Mouse (Mus musculus) spleen, adult 2 months (tissue): ENCODE data around the gene Rfk. TPM values are rescaled to one million over a fixed set of nuclear protein-coding genes. Genes with fewer than 3 reads are reported as not detected.

ENCODE experiments used
- DNase-seq, 2 experiments: peaks; one replicate each; pipeline versions ENCODE4 v3.0.0 to v3.0.0-alpha.2; 2012 to 2021; ENCODE audit warnings: low spot score in 2 of 2, low read depth in 1 of 2
- H3K27ac ChIP-seq: fragments of 200-500 bp; 2 replicates; pipeline ENCODE4 v1.5.1; 2012; ENCODE audit warnings: low read length, inconsistent platforms; ENCODE audit not compliant: insufficient read depth
- H3K27me3 ChIP-seq: fragments of 200-500 bp; 2 replicates; pipeline ENCODE4 v1.6.1; 2012; ENCODE audit warnings: mild to moderate bottlenecking, moderate library complexity, low read length, inconsistent platforms; ENCODE audit not compliant: control insufficient read depth, insufficient read depth
- H3K36me3 ChIP-seq: fragments of 200-500 bp; 2 replicates; pipeline ENCODE4 v1.6.1; 2012; ENCODE audit warnings: mild to moderate bottlenecking, low read length, inconsistent platforms; ENCODE audit not compliant: control insufficient read depth, insufficient read depth
- H3K4me1 ChIP-seq: fragments of 200-500 bp; 2 replicates; pipeline ENCODE4 v1.6.1; 2011; ENCODE audit warnings: inconsistent platforms; ENCODE audit not compliant: control insufficient read depth, insufficient read depth, insufficient read length
- H3K4me3 ChIP-seq: fragments of 200-500 bp; 2 replicates; pipeline ENCODE4 v1.5.1; 2011; ENCODE audit warnings: mild to moderate bottlenecking, inconsistent platforms; ENCODE audit not compliant: insufficient read depth, insufficient read length; ENCODE audit errors: extremely low read depth
- CTCF ChIP-seq: fragments of 200-500 bp; IDR thresholded peaks from 2 replicates; pipeline ENCODE4 v1.5.1; 2011; ENCODE audit warnings: mild to moderate bottlenecking, inconsistent platforms; ENCODE audit not compliant: insufficient read depth, insufficient read length, insufficient replicate concordance; ENCODE audit errors: extremely low read depth
- POLR2A ChIP-seq: fragments of 200-500 bp; IDR thresholded peaks from 2 replicates; pipeline ENCODE4 v1.6.1; 2011; ENCODE audit warnings: low read depth, low read length, inconsistent platforms
- WGBS: fragments of 180-500 bp; shearing (Covaris S2); methylation state at CpG from one replicate; pipeline ENCODE4 v1.1.7; 2018; 5-methylcytosine and 5-hydroxymethylcytosine counted together
- polyA plus RNA-seq: library from polyadenylated mRNA; depleted of rRNA; stranded (reverse); fragments of >200 nt; gene quantifications from 2 replicates; pipeline ENCODE4 v1.2.3, GENCODE M21; 2012

Rfk gene
- polyA plus RNA-seq, 1 experiment, result 32.4 TPM

DNA sequence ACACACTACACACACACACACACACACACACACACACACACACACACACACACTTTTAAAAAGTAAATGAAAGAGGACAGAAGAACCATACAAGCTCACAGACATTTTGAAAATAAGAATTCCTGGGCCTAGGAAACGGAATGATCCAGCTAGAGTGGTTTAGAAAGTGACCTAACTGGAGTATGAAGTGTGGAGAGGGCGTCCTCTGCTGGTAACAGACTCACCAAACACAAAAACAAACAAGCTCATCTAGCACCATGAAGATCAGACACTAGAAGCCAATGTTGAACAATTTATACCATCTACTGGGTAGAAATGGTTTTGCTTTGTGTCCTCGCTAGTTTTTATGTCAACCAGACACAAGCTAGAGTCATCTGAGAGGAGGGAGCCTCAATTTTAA is 29.1 kb upstream of the Rfk start:
- no peaks in the 10 kb centered on the region for H3K36me3 ChIP-seq
- no peak overlapping the region for H3K4me3 ChIP-seq
- H3K27me3 ChIP-seq, result no peaks in the 10 kb centered on the region
- TF ChIP-seq POLR2A (no peak), CTCF (peak; percentile 19; the same call in 1 of the 2 replicates)
- 51% methylated on average over 3 of the region's 3 CpGs for WGBS
- peak in 1 of 2 experiments; percentile 25 for DNase-seq
- no peak overlapping the region for H3K27ac ChIP-seq
- H3K4me1 ChIP-seq, result no peaks in the 10 kb centered on the region

DNA sequence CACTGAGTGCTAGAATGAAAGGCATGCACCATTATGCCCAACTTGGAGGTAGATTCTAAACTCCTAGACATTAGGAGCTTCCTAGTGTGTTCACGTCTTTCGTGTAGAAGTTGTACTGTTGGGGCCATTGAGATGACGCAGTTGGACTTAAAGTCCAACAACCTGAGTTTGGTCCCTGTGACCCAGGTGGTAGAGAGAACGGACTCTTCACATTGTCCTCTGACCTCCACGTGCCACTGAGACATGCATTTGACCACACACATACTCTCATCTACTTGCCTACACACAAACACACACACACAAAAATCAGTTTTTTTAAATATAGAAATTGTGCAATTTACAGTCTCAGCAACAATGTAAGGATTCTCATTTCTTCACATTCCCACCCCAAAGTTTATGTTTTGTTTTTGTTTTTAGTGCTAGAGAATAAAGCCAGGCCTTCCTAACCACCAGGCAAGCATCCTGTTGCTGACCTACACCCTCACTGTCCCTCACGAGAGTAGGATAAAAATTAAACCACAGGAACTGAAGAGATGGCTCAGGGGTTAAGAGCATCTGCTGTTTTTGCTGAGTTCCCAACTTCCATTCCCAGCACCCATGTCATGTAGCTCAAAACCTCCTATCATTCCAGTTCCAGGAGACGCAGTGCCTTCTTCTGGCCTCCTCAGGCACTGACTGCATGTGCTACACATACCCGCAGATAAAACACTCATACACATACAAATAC is 27.3 kb upstream of the Rfk start:
- Histone ChIP-seq H3K4me3 (no peak overlapping the region), H3K4me1 (no peaks in the 10 kb centered on the region), H3K27ac (no peak overlapping the region), H3K36me3 (no peaks in the 10 kb centered on the region), H3K27me3 (no peaks in the 10 kb centered on the region)
- TF ChIP-seq POLR2A (no peak), CTCF (no peak)
- WGBS, result 90% methylated on average over 8 of the region's 8 CpGs
- no peak for DNase-seq

DNA sequence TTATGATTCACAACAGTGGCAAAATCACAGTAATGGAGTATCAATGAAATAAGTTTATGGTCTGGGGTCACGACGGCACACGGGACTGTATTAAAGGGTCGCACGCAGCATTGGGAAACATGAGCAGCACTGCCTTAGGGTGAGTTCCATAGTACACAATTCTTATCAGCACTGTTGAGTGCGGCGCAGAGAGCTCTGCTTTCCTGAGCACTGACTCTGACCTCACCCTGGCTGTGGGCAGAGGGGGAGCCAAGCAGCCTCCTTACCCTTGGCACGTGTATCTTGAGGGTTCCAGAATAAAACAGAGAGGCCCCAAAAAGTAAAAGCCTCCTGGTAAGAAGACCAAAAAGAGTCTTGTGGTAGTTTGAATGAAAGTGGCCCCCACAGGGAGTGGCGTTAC is 25.3 kb upstream of the Rfk start:
- no peaks in the 10 kb centered on the region for H3K4me1 ChIP-seq
- WGBS, result 76% methylated on average over 9 of the region's 9 CpGs
- TF ChIP-seq POLR2A, result no peak
- no peak overlapping the region for H3K4me3 ChIP-seq
- DNase-seq, result no peak
- no peak overlapping the region for H3K27ac ChIP-seq
- no peaks in the 10 kb centered on the region for H3K27me3 ChIP-seq
- no peaks in the 10 kb centered on the region for H3K36me3 ChIP-seq

DNA sequence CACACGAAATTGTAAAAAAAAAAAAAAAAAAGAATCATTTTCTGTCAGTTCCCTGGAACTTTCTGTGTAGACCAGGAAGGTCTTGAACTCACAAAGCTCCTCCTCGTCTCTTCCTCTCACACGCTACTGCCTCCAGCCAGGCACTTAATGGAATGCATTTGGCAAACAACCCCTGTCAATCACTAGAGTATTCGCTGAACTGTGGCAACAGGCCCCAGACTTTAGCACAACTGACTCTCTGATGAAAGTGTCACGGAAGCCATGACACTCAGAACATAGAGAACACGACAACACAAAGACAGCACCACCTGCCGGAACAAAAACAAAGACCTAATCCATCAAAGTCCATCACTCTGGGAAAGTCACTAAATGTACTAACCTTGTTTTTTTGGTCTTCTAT is 24.3 kb upstream of the Rfk start:
- H3K27ac ChIP-seq, result no peak overlapping the region
- no peaks in the 10 kb centered on the region for H3K4me1 ChIP-seq
- H3K27me3 ChIP-seq, result no peaks in the 10 kb centered on the region
- DNase-seq, result no peak
- no peaks in the 10 kb centered on the region for H3K36me3 ChIP-seq
- no peak overlapping the region for H3K4me3 ChIP-seq
- TF ChIP-seq POLR2A (no peak), CTCF (no peak)
- 84% methylated on average over 7 of the region's 7 CpGs for WGBS

DNA sequence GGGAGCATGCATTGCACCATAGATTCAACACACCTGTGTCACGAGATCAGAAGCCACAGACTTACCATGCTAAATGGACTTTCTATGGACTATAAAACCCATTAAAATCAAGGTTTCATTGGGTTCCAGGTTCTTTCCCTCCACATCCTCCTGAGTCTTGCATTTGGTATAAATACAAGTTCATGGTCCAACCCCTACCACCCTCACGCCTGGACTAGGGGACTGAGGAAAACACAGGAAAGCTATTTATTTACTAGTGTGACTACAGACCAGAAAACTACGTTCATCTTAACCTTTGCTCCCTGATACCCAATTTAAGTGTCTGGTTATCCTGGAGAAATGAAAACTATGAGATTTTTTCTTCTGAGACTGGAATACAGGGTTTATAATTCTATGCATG is 21.1 kb upstream of the Rfk start, which contains the start of gene Gcnt1:
Gcnt1 (minus strand) TSS at position 144 of the 400 bp plus-strand sequence.
- no peak within 1 kb of the TSS for H3K4me3 ChIP-seq
- no peaks in the 10 kb centered on the region for H3K36me3 ChIP-seq
- TF ChIP-seq CTCF (no peak), POLR2A (no peak)
- 83% methylated on average over 3 of the region's 3 CpGs for WGBS
- no peaks in the 10 kb centered on the region for H3K4me1 ChIP-seq
- H3K27ac ChIP-seq, result no peak within 1 kb of the TSS
- H3K27me3 ChIP-seq, result no peaks in the 10 kb centered on the region
- no peak for DNase-seq

DNA sequence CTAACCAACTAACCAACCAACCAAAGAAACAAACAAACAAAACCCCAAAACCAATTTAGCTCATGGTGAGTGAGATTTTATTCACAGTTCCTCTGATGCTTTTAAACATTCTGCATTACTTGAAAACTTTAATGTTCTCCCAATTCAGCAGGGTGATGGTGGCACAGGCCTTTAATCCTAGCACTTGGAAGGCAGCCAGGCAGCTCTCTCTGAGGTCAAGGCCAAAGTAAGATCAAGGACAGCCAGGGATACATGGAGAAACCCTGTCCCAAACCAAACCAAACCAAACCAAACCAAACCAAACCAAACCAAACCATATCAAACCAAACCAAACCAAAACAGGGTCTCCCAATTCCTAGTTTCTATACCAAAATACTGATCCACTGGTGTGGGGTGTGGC is 15.0 kb upstream of the Rfk start:
- Histone ChIP-seq H3K4me1 (no peaks in the 10 kb centered on the region), H3K27ac (no peak overlapping the region), H3K36me3 (no peaks in the 10 kb centered on the region), H3K4me3 (no peak overlapping the region), H3K27me3 (no peaks in the 10 kb centered on the region)
- TF ChIP-seq CTCF (no peak), POLR2A (no peak)
- no peak for DNase-seq

DNA sequence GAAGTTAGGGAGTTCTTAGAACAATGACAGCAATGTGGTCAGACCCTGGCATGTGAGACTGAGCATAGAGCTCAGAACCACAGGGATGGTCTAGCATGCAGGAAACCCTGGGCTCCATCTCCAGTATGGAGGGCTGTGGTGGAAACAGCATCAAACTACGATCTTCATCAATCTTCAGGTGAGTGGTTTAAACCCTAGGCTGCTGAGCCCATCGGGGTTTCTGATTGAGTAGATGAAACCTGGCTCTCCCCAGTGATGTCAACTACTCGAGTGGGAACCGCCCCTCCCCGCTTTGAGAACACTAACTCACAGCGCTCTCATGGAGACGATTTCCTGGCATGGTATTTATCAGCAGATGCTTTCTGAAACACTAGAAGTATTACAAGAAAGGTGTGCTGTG is 13.3 kb upstream of the Rfk start:
- Histone ChIP-seq H3K27me3 (no peaks in the 10 kb centered on the region), H3K4me3 (no peak overlapping the region), H3K4me1 (no peaks in the 10 kb centered on the region), H3K36me3 (no peaks in the 10 kb centered on the region), H3K27ac (no peak overlapping the region)
- no peak for TF ChIP-seq POLR2A
- DNase-seq, result no peak
- 44% methylated on average over 7 of the region's 7 CpGs for whole genome bisulfite sequencing
